Mouse (Mus musculus) cerebellum, postnatal 36 days (tissue): ENCODE measurements at regions not wholly inside any gene's neighbourhood (a gene's known extent, or its start where the extent isn't known, plus 50 kb on each side); places are given as distances from the start of the nearest gene placed in this dataset.
A peak's percentile ranks its signal among the peaks of the same experiment; 100 is the strongest.
"Not testable (repeated sequence)": the region's sequence is repeated elsewhere in the genome, so short reads cannot be mapped to it uniquely, and the experiment has no call there.

Source experiments
- DNase-seq, 2 experiments: peaks; one replicate each; pipeline ENCODE4 v3.0.0; 2021 to 2022; ENCODE audit warnings: mixed read lengths in 2 of 2

- no peak for DNase-seq
These were observed 66.6 kb downstream of the 1700129C05Rik start for GRCm38 (mm10) chr14:59075845-59076745.

- no peak for DNase-seq
These were observed 70.2 kb downstream of the 1700129C05Rik start for GRCm38 (mm10) chr14:59072323-59073039.

- no peak for DNase-seq
These were observed 72.6 kb downstream of the 1700129C05Rik start for GRCm38 (mm10) chr14:59070056-59070455.

- DNase-seq: no peak
These were observed 76.1 kb downstream of the 1700129C05Rik start for GRCm38 (mm10) chr14:59066456-59067220.

GRCm38 (mm10) chr14:59063221-59063620 lies 79.5 kb downstream of the 1700129C05Rik start:
- DNase-seq: peak in 1 of 2 experiments; percentile 10

- DNase-seq: no peak
These were observed 85.9 kb downstream of the 1700129C05Rik start for GRCm38 (mm10) chr14:59056832-59057231.

- no peak for DNase-seq
These were observed 87.4 kb downstream of the 1700129C05Rik start for GRCm38 (mm10) chr14:59055283-59055682.

- DNase-seq: no peak
These were observed 90.3 kb downstream of the 1700129C05Rik start for GRCm38 (mm10) chr14:59052421-59052820.

- no peak for DNase-seq
These were observed 91.2 kb downstream of the 1700129C05Rik start for GRCm38 (mm10) chr14:59051478-59051879.

- no peak for DNase-seq
These were observed 97.0 kb downstream of the 1700129C05Rik start for GRCm38 (mm10) chr14:59045687-59046086.

GRCm38 (mm10) chr14:59045235-59045634 lies 97.5 kb downstream of the 1700129C05Rik start:
- DNase-seq: no peak

GRCm38 (mm10) chr14:59042152-59042551 lies 100.5 kb downstream of the 1700129C05Rik start:
- no peak for DNase-seq

GRCm38 (mm10) chr14:59025757-59026156 lies 116.9 kb downstream of the 1700129C05Rik start:
- not testable (repeated sequence) for DNase-seq

- no peak for DNase-seq
These were observed 133.2 kb downstream of the 1700129C05Rik start for GRCm38 (mm10) chr14:59009534-59009933.

GRCm38 (mm10) chr14:58999106-58999778 lies 143.5 kb downstream of the 1700129C05Rik start:
- no peak for DNase-seq

GRCm38 (mm10) chr14:58994994-58995393 lies 147.7 kb downstream of the 1700129C05Rik start:
- no peak for DNase-seq

- no peak for DNase-seq
These were observed 153.0 kb downstream of the 1700129C05Rik start for GRCm38 (mm10) chr14:58989644-58990217.

GRCm38 (mm10) chr14:58987688-58988087 lies 155.0 kb downstream of the 1700129C05Rik start:
- DNase-seq: no peak

GRCm38 (mm10) chr14:58985838-58986237 lies 156.9 kb downstream of the 1700129C05Rik start:
- no peak for DNase-seq

- DNase-seq: no peak
These were observed 165.9 kb downstream of the 1700129C05Rik start for GRCm38 (mm10) chr14:58976791-58977190.

- DNase-seq: no peak
These were observed 173.4 kb downstream of the 1700129C05Rik start for GRCm38 (mm10) chr14:58969248-58969647.

- DNase-seq: no peak
These were observed 174.7 kb downstream of the 1700129C05Rik start for GRCm38 (mm10) chr14:58967975-58968374.
